Mouse (Mus musculus) adrenal gland (tissue): Measurements from ENCODE around the gene Vmn1r17.
"Not testable (repeated sequence)": the region's sequence is repeated elsewhere in the genome, so short reads cannot be mapped to it uniquely, and the experiment has no call there.

ENCODE experiments used
- intact Hi-C: fragments of 180-260 bp; cut with DNase I; formaldehyde crosslinking; loops from one replicate; pipeline ENCODE4 v1.15.1; 2025
- long read RNA-seq, 2 experiments: library from polyadenylated mRNA; unstranded; transcript quantifications; one replicate each; pipeline ENCODE4 v2.0.0; 2020; ENCODE audit warnings: borderline replicate concordance in 1 of 2; ENCODE audit not compliant: insufficient replicate concordance in 1 of 2

Vmn1r17 gene
- long read RNA-seq, experiment 1 = 0 reads
- long read RNA-seq, experiment 2 = 0 reads

GRCm38 (mm10) chr6:57363627-57364026 is at the start of gene Vmn1r17:
Gene Vmn1r17 (minus strand): TSS chr6:57363727.
- intact Hi-C loops = no loop called here

DNA sequence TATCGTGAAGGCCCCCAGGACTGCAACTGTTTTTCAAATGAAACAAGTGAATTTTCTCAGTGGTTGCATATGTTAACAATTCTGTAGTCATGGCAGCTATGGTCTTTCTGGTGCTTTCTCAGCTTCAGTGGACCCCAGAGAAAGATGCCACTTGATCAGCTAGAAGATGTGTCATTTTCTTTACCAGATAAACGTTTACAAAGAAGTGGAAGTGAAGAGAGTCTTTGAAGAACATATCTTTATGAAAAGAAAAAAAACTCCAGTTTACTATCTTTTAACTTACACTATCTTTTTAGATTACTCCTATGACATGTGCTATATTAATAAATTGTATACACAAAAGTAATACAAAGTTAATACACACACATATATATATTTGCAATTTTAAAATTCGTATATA is 40.0 kb upstream of the Vmn1r17 start, which contains the start of gene Vmn1r19:
Gene Vmn1r19 (plus strand): TSS at position 301 of the 400 bp plus-strand sequence.
- intact Hi-C loops = not testable (repeated sequence)

- intact Hi-C loops = no loop called here
These were observed 32.2 kb upstream of the Vmn1r17 start, which contains the start of gene Vmn1r18 for GRCm38 (mm10) chr6:57395683-57396082. Gene Vmn1r18 (minus strand): TSS chr6:57395783.

DNA sequence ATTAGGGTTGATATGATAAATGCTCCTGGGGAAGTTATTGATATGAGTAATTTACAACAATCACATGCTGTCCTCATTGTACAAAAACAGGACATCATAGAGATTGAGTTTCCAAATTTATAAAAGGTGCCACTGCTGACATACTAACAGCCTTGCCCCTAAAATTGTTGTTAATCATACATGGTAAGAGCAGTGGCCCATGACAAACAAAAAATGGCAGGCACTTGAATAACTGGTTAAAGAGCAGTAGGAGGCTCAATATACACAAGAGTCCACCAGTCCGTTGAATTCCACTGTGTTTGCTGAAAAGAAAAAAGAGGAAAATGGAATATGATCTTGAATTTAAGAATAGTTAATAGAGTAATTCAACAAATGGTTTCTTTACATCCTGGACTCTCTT is 4.0 kb upstream of the Vmn1r17 start:
- intact Hi-C loops = no loop called here

DNA sequence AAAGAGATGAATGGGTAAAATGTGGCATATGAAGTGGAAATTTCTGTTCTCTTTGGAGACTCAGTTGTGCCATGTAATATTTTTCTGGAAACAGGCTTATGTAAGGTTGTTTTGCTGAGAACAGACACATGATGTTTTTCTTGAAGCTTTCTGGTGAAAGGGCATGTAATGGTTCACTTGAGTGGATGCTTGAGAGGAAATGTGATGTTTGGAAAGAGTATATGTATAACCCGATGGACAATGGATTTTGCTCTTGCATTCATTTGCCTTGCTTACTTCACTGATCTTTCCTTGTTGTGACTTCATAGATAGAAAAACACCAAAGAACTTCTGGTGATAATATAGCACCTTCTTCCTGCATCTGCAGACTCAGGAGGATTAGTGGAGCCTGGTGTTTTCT is 2.3 kb upstream of the Vmn1r17 start:
- intact Hi-C loops = not testable (repeated sequence)

GRCm38 (mm10) chr6:57356864-57357263 is 6.7 kb downstream of the Vmn1r17 start:
- intact Hi-C loops = no loop called here

DNA sequence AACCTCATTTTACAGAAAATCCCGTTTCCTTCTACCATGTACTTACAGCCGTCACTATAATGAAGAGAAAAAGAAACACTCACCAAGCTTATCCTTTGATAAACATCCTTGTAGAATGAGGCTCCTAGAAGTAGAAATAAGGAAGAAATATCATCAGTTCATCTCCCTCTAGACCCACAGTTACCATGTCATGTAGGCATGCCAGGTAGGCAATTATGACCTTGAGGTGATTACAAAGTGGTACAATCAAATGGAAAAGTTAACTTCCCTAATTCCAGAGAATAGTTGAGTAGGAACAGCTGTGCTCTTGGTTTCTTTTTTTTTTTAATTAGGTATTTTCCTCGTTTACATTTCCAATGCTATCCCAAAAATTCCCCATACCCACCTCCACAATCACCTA is 34.1 kb downstream of the Vmn1r17 start, which contains the start of gene Vmn1r16:
Gene Vmn1r16 (minus strand): TSS at position 101 of the 400 bp plus-strand sequence.
- intact Hi-C loops = no loop called here

DNA sequence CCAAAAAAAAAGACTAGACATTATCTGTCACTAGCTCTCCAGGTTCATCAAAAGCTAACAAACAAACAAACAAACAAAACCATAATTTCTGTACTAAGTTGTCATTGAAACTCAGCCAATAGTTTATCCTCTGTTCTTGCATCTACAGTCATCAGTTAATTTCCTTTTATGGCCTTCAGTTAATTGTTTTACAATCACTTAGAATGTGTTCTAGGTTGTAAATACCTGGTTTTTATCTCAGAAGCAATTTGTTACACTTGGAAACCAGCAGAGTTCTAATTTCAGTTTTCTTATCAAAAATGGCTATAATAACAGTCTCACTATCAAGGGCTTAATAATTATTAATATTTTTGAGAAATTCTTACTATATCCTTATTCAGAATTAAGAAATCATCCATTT is 37.4 kb downstream of the Vmn1r17 start:
- intact Hi-C loops = no loop called here
